Mouse (Mus musculus) erythroid progenitor cell, adult 5-6 weeks (primary cell): ENCODE data around the gene Wfdc3. TPM values are rescaled to one million over a fixed set of nuclear protein-coding genes. Genes with fewer than 3 reads are reported as not detected.
A peak's percentile ranks its signal among the peaks of the same experiment; 100 is the strongest.

Source experiments
- ATAC-seq: replicated peaks from 2 replicates; pipeline ENCODE4 v1.8.0; 2016; ENCODE audit warnings: moderate number of reproducible peaks, mild to moderate bottlenecking, moderate TSS enrichment, inconsistent platforms; ENCODE audit not compliant: poor library complexity, low FRiP score, severe bottlenecking
- total RNA-seq, 2 experiments: library from RNA; stranded (forward) in 1 of 2; stranded (reverse) in 1 of 2; fragments of 150-400 nt in 1 of 2; fragments of 186-747, 209-891 nt in 1 of 2; gene quantifications; 2 replicates each; pipeline versions ENCODE4 v1.2.3 to v1.2.4; 2015 to 2017; ENCODE audit warnings: low replicate concordance in 2 of 2

Wfdc3 gene
- total RNA-seq, 2 experiments from 2014 or later: 2.3 to 4.2 TPM

DNA sequence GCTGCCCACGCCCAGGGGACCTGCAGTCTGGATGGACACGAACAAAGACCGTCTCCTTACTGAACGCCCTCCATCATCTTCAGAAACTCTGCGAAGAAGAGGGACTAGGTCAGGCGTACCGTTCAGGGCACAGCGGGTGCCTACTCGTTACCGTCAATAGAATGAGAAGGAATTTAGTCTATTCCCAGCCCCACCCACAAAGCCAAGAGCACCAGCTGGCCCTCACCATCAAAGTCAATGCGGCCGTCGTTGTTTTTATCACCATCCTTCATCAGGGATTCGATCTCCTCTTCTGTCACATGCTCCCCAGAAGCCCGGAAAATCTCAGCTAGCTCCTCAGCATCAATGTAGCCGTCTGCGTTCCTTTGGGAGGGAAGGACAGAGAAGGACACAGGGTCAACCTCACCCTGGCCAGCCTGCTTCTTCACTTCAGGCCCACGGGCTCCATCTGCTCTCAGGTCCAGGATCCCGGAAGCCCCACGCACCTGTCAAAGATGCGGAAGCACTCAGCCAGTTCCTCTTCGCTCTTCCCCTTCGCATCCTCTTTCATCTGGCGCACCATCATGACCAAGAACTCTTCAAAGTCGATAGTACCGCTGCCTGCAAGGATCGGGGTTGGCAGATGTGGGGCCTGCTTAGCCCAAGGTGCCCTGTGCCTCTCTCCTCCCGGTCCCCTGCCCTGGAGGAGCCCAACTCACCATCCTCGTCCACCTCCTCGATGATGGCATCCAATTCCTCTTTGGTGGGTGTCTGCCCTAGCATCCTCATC, 31.7 kb upstream of the Wfdc3 start:
- no peak for ATAC-seq

DNA sequence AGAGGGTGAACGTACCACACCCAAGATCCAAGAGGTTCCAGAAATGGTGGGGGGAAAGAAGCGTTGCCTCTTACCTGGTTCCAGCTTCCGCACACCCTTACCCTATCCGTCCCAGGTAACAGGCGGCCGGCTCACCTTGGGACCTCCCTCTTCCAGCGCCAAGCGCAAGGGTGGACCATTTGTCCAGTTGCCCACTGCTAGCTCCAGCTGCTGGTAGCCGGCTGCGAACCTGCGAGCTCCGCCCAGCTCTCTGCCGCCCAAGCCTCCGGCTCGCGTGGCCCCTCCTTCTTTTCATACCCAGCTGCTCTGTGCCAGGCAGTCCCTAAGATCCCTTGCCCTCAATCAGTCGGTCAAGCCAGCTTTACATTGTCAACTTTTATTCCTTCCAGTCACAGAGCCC, 31.1 kb upstream of the Wfdc3 start:
- no peak for ATAC-seq

DNA sequence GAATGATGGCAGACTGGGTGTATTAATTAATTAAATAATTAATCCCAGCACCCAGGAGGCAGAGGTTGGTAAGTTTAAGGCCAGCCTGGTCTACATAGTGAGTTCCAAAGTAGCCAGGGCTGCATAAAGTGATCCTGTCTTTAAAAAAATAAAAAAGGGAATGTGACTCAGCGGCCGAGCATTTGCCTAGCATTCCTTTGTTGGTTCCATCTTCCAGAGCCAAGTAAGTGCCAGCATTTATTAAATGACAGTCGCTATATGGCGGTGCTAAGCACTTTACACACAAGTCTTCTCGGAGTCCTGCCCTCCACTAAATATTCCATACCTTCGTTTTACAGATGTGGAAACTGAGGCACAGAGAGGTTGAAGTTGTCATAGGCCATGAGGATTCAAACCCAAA, 30.4 kb upstream of the Wfdc3 start:
- ATAC-seq: no peak

DNA sequence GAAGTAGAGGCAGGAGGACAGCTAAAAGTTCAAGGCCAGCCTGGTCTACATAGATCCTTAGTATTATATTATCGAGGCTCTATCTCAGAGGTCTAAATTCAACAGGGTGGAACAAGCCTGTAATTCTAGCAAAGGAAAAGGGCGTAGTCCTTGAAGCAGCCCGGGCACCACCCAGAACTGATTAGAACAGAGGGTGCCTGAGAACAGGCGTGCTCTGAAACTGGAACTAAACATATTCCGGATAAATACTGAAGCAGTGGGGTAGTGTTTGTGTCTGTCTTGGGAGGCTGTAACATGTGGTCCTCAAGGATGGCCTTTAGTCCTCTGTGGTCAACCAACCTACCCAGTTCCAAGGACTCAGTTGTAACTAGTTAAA, 28.2 kb upstream of the Wfdc3 start:
- peak; percentile 57 for ATAC-seq

DNA sequence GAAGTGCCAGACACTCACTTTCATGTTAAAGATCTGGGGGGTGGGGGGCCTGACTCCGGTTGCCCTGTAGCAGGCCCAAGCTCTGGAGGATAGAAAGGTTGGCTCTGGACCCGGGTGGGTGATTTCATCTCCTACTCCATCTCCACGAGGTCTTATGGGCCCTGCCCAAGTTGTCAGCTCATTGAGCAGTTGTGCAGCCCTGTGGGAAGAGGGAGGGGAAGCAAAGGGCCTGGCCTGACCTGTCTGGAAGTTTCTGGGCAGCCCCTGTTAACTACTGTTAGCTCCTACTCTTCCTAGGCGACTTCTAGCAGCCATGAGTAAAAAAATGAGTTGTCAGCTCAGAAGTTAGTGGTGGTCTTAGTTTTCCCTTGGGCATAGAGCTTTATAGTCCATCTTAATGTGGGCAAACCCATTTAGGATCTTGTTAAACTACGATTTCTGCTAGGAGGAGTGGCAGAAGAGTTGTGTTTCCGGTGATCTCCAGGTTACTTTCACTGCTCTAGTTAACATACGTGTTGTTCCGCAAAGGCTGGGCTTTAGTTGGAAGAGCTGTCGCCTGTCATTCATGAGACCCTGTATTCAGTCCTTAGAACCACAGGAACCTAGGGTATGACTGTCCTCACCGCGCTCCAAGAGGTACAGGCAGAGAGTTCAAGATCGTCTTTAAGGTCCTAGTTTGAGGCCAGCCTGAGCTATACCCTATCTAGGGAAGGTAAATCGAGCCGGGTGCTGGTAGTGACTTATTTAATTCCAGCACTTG, 27.7 kb upstream of the Wfdc3 start:
- ATAC-seq: peak; percentile 4

DNA sequence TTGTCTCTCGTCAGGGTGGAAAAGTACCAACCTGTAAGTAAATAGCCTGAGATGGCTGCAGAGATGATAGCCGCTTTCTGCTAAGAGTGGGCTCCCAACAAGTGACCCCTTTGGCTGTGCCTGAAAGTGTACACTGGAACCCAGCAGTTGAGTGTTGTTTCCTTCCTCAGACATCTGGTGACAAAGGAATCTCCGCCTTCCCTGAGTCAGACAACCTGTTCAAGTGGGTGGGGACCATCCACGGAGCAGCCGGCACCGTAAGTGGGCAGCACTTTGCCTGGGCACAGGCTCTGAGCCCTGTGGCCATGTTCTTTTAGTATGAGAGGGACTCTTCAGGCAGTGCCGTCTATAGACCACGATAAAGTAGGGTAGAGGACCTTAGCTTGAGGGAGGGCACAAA, 25.4 kb upstream of the Wfdc3 start:
- ATAC-seq: no peak

DNA sequence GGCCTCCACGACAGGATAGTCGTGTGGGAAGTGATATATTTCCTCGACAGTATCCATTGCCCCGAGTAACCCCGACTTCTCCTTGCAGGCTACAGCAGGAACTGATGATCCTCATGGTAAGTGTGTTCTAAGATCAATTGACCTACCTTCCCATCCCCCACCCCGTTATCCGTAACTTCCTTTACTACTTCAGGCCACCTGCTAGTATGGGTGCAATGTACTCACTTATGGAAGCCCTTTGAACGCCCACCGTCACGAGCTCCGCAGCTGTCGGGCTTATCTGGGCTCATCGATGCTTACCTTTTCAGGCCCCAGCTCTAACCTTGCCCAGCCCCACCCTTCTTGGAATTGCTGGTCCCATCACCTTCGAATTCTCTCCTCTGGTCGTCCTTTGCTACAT, 24.5 kb upstream of the Wfdc3 start:
- peak; percentile 25 for ATAC-seq

DNA sequence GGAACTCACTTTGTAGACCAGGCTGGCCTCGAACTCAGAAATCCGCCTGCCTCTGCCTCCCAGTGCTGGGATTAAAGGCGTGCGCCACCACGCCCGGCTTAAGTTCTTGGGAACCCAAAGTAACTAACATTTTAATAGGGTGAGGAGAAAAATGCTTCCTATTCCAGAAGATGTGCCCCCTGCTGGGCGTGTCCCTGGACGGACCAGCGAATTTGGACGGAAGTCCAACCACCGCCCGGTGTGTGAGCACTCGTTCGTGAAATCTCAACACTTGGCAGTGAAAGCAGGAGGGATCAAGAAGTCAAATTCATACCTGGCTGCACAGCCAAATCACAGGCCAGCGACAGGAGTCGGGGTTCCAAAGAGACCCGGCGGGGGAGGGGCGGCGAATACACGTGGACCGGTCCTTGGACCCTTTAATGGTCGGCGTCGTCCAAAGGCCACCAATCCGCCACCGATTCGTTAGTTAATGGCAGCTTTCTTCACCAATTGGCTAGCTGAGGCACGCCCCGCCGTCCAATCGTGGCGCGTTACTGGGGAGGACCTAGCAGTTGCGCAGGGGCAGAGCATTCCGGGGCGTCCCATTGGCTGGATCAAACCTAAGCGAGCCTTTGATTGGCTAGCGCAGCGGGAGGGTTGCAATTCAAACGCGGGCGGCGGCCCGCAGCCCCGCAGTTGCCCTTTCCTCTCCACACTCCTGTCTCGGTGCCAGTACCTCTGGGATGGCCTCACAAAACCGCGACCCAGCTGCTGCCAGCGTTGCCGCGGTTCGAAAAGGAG, 23.7 kb upstream of the Wfdc3 start, which contains the start of gene Ube2c:
Gene Ube2c (plus strand): TSS at position 641 of the 780 bp plus-strand sequence.
- peak; percentile 87 for ATAC-seq

DNA sequence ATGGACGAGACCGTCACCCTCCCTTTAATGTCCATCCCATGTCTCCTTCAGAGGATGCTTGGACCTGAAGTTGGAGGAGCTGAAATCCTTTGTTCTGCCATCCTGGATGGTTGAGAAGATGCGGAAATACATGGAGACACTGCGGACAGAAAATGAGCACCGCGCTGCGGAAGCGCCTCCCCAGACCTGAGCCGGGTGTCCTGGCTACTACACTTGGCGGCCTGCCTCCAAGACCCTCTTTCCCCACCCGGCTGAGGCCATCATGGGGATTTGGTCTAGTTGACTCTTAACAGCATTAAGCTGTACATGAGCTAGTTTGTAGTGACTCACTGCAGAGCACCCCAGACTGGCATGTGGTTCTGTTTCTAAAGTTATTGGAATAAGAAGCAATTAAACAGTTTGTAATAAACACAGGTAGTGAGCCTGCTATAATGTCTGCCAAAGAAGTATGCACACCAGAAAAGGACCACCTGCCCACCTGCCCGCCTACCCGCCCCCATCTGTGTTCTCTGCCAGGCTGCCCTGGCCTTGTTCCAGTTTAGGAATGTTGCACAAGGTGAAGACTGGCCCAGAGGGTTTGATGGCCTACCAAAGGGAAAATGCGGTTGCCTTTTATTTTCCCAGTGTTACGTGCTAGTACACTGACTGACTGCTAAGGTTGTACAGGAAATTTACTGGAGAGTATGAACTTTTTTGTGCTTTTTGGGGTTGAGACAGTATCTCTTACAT, 22.2 kb upstream of the Wfdc3 start:
- no peak for ATAC-seq

DNA sequence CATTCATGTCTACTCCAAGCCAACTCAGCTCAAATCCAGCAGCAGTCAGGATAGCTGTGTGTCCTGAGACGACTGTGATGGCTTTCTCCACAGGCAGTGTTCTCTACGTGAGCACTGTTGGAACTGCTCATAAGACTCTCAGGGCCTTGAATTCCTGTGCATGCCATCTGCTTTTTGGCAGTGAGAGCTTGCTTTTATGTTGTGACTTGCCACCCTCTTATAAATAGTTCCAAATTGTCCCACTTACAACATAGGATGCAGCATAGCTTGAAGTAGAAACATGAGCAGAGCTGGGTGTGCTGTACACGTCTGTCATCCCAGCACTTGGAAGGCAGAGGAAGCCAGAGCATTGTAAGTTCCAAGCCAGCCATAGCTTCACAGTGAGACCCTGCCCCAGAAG, 20.1 kb upstream of the Wfdc3 start:
- ATAC-seq: no peak

DNA sequence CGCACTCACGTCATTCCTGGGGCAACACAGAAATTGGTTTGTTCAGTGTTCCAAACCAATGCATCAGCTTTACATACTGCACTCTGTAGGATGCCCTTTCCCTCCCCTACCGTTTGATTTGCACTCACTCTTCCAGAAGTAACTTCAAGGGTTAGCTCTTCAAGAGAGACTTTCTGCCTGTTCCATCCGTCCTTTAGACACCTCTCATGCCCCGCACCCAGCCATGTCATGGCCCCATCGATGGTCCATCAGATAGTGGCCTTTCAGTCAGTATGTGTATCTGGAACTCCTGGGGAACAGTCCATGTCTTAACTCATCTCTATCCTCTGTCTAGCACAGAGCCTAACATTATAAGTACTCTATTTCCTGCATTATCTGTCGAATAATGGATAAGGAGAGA, 16.9 kb upstream of the Wfdc3 start:
- no peak for ATAC-seq

DNA sequence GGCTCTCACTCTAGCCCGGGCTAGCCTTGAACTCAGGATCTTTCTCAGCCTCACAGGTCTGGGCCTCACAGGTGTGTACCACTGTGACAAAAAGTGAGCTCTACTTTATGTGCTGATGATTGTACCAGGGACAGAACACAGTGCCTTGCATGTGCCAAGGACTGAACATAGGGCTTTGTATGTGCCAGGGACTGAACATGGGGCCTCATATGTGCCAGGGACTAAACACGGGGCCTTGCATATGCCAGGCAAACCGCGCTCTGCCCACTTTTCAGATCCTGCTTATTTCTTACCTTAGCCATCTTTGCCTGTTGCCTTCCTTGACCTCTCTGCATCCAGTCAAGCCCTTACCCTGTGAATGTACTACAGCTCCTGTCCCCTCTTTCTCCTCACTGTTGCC, 16.2 kb upstream of the Wfdc3 start:
- ATAC-seq: no peak

DNA sequence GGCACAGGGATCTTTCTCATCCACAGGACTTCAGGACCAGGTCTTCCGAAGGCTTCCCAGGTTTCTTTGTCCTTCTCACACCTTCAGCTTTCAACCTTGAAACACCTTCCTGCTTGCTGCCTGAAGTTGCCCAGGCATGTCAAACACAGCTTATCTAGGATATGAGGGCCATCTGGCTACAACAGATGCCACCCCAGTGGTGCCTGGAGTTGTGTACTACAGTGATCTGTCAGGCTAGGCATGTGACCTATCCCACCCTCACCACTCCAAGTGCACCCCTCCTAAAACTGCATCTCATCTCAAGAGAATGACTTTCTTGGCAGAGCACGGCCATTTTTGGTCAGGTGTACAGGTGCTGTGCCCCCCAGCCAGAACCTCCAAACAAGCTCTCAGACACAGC, 15.8 kb upstream of the Wfdc3 start:
- peak; percentile 77 for ATAC-seq

DNA sequence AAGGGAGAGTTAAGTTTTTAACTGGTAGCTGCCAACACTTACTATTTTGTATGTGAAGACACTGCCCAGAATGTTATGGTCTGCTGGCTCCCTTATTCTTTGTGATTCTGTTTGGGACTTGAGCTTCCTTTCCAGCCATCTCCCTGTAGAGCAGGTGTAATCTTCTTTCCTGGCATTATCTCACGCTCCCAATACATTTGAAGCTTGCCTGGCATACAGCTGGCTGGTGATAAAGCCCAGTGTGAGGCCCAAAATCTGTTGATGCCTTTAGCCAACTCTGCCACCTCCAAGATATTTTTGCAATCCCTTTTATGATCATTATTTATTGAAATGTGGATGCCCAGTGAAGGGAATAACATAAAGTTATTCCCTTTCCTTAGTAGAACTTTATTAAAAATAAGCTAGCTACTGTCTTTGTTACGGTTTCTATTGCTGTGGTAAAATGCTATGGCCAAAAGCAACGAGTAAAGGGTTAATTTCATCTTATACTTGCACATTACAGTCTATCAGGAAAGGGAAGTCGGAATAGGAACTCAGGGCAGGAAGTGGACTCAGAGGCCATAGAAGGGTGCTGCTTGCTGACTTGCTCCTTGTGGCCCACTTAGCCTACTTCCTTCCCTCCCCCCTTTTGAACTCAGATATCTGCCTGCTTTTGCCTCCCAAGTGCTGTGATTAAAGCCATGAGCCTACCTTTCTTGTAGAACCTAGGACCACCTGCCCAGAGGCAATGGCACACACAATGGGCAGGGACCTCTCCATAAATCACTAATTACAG, 14.5 kb upstream of the Wfdc3 start:
- peak; percentile 71 for ATAC-seq

DNA sequence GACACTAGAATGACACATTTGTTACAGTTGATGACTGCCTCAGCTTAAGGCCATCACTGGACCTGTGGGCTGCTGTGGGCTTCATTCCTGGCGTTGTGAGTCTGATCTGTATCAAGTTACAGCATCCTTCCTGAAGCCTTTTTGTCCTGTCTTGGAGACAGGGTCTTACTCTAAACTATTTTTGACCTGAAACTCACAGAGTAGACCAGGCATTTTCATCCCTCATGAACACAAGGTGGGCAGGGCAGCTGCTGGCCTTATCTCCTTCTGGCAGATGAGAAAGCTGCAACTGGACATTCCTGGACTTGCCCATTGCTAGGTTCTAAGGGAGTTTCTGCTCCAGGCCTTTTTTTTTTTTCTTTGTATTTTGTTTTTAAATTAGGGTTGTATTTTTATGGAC, 13.0 kb upstream of the Wfdc3 start:
- peak; percentile 65 for ATAC-seq

DNA sequence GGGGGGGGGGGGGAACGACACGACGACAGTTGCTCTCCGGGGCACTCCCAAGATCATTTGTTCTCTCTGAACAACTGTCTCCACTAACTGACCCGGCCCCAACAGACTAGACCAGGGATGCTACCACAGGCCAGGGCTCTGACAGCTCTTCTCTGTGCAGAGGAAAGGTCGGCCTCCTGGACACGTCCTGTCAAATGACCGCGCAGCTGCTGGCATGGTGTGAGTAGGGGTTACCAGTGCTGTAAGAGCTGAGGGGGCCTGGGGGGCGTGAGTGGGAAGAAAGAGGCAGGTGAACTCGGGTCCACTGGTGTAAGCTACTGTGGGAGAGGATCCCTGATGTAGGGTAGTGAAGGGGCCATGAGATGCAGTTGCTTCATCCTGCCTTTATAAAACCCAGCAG, 12.1 kb upstream of the Wfdc3 start:
- ATAC-seq: no peak

DNA sequence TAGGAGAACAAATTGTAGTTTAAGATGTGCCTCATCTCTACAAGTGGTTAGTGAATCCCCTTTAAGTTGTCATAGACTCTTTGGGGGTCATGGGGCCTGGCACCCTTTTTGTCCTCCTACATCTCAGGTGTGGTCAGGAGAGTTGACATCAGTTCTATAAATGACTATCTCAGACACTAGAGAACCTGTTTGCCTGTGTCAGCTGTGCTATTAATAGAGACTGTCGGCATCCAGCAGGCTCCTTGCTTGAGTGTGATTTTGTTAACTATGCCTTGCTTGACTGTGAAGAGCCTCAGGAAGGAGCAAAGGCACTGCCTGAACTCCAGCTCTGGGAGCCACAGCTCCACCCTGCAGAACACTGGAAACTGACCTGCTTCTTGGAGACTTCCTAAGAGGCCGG, 9.1 kb upstream of the Wfdc3 start:
- no peak for ATAC-seq

DNA sequence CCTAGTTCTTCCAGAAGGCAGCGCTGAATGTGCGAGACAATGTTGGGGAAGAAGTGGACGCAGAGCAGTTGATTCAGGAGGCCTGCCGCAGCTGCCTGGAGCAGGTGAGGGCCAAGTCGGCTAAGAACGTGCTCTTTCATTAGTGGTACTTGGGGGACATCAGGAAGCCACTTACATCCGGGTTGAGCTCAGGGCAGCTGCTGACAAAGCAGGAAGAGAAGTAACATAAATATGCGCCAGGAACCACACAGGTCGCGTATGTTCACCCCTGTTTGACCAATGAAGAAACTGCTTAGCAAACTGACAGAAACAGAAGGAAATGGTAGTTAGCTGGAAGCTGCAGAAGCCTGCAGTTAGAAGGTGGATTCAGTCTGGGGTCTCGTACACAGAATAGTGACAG, 8.4 kb upstream of the Wfdc3 start:
- no peak for ATAC-seq

DNA sequence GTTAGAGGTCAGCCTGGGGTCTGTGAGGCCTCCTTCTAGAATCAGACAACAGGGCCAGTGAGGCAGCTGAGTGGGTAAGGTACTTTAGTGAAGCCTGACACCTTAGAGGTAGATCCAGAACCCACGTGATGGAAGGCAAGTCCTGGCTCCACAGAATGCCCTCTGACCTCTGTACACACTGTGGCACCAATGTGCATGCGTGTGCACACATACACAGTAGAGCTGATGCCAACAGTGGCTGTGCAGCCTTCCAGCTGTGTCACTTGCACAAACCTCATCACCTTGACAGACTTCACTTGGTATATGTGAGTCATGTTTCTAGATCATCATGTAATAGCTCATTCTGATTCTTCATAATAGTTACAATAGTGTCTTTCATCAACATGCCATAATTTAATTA, 6.7 kb upstream of the Wfdc3 start:
- no peak for ATAC-seq
